Mouse (Mus musculus) thymus, adult 2 months (tissue): ENCODE measurements around the gene Snx19. TPM values are rescaled to one million over a fixed set of nuclear protein-coding genes. Genes with fewer than 3 reads are reported as not detected.

Experiments used
- DNase-seq: peaks from one replicate; pipeline ENCODE4 v3.0.0; 2021
- H3K27ac ChIP-seq: fragments of 200-500 bp; 2 replicates; pipeline ENCODE4 v1.5.1; 2012; ENCODE audit warnings: low read length, control low read depth; ENCODE audit not compliant: control insufficient read depth, insufficient read depth
- H3K27me3 ChIP-seq: fragments of 200-500 bp; 2 replicates; pipeline ENCODE4 v1.6.1; 2012; ENCODE audit warnings: mild to moderate bottlenecking, low read length, moderate library complexity, mixed read lengths; ENCODE audit not compliant: control insufficient read depth, insufficient read depth
- H3K36me3 ChIP-seq: fragments of 200-500 bp; 2 replicates; pipeline ENCODE4 v1.6.1; 2012; ENCODE audit warnings: mild to moderate bottlenecking, low read length, moderate library complexity; ENCODE audit not compliant: control insufficient read depth, insufficient read depth
- H3K4me1 ChIP-seq: fragments of 200-500 bp; replicated peaks from 2 replicates; pipeline ENCODE4 v1.6.1; 2012; ENCODE audit warnings: low read length; ENCODE audit not compliant: control insufficient read depth, insufficient read depth
- H3K4me3 ChIP-seq: fragments of 200-500 bp; 2 replicates; pipeline ENCODE4 v1.5.1; 2012; ENCODE audit warnings: mild to moderate bottlenecking, low read length, control low read depth, moderate library complexity; ENCODE audit not compliant: control insufficient read depth, insufficient read depth
- CTCF ChIP-seq: fragments of 200-500 bp; IDR thresholded peaks from 2 replicates; pipeline ENCODE4 v1.5.1; 2012; ENCODE audit warnings: mild to moderate bottlenecking, control low read depth, low read length, moderate library complexity, borderline replicate concordance; ENCODE audit not compliant: control insufficient read depth, poor library complexity, insufficient read depth; ENCODE audit errors: extremely low read depth
- POLR2A ChIP-seq: fragments of 200-500 bp; IDR thresholded peaks from 2 replicates; pipeline ENCODE4 v1.6.1; 2012; ENCODE audit warnings: mild to moderate bottlenecking, low read length, control low read depth, moderate library complexity; ENCODE audit not compliant: control insufficient read depth, poor library complexity, insufficient read depth; ENCODE audit errors: extremely low read depth
- polyA plus RNA-seq: library from polyadenylated mRNA; depleted of rRNA; stranded (reverse); fragments of >200 nt; gene quantifications from 2 replicates; pipeline ENCODE4 v1.2.3, GENCODE M21; 2012

Snx19 gene
- polyA plus RNA-seq, 1 experiment = 14.7 TPM

DNA sequence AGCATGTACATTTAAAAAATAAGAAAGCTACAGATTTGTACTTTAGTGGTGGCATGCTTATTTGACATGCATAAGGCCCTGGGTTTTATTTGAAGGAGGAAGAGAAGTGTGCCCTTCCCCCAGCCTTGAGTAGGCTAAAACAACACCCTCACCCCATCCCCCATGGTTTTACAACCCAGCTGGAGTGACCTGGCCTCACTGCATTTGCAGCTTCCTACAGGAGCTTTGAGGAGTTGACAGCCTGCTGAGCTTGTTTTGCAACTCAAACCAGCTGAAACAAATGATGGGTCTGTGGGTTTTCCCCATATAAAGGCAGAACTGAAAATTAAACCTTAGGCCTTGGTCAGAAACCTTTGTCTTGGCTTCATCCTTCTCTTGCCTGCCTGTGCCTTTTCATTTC, 89.0 kb downstream of the Snx19 start:
- Histone ChIP-seq H3K4me1 (no peaks in the 10 kb centered on the region), H3K27me3 (no peaks in the 10 kb centered on the region), H3K27ac (no peak overlapping the region), H3K4me3 (no peak overlapping the region), H3K36me3 (no peaks in the 10 kb centered on the region)
- TF ChIP-seq POLR2A (no peak), CTCF (no peak)
- no peak for DNase-seq
